Mouse (Mus musculus) megakaryocyte, embryonic 14.5 days (primary cell): ENCODE results near the gene Trmt5.

Experiments used
- FLI1 ChIP-seq: IDR thresholded peaks from 2 replicates; pipeline ENCODE4 v1.6.1; 2012; ENCODE audit warnings: low read length, inconsistent platforms, mixed read lengths
- GATA1 ChIP-seq: IDR thresholded peaks from 3 replicates; pipeline ENCODE4 v1.6.1; 2012; ENCODE audit warnings: mixed read lengths, low read length, inconsistent platforms, borderline replicate concordance

DNA sequence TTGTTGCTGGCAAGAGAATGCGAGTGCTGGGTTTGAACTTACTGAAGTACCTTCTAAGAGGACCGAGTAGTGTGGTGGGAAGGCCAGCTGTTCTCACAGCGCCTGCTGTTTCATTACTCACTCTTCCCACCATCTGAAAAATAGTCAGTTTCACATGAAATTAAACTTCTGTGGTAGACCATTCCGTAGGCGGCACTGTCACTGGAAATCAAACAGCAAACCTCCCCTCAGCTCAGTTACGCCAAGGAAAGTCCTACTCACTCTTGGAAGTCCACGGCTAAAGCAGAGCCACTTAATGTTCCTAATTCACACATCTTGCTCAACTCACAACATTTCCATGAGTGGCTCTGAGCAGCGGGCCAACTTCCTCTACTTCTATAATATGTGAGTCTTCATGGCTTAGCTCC lies 37.7 kb upstream of the Trmt5 start:
- TF ChIP-seq GATA1 (no peak), FLI1 (no peak)
